Mouse (Mus musculus) kidney, postnatal 14 days (tissue): ENCODE results near the gene Igdcc3.

ENCODE experiments used
- DNase-seq: peaks from one replicate; pipeline ENCODE4 v3.0.0; 2022; ENCODE audit warnings: mixed read lengths

Igdcc3 gene

DNA sequence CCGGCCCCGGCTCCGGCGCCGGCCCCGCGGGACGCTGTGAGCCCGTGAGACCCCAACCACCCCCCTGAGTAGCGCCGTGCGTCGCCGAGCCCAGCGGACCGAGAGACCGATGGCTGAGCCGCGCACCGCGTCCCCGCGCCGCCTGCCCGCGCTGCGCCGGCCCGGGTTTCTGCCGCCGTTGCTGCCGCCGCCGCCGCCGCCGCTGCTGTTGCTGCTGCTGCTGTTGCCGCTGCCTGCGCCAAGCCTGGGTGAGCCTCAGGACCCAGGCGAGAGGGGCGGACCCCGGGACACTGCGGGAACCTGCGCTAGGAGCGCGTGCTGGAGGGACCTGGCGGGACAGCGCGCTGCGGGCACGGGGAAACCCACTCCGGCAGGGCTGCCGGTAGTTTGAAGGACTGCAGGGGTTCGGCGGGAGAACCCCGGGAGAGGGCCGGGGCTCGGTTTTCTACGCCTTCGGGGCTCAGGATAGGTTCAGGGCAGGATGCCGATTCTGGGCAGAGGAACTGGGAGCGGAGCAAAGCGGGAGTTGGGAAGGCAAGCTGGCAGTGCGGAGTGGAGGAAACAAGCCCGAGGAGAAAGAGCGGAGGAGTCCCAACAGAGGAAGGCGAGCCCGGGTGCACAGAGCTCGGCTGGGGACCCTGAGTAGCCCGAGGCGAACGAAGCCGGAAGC is 452 bp downstream of the Igdcc3 start:
- peak; percentile 68 for DNase-seq

GRCm38 (mm10) chr9:65141976-65142318 is 958 bp downstream of the Igdcc3 start:
- peak; percentile 53 for DNase-seq

DNA sequence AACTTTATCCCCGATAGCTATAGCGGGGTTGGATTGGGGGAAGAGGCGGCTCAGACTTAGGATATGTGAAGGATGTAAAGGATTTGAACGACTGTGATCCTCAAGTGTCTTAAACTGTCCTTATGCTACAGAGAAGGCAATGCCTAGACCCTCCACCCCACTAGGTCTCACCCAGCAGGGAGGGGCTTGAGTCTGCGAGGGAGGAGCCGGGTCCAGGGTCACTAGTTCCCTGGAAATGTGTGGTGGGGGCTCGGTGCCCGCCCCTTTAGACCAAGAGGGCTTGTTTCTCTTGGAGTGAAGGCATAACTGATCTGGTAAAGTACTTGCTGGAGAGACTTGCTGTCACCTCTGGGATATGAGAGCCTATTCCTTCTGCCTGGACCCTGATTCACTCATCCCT is 1.4 kb downstream of the Igdcc3 start:
- no peak for DNase-seq

- DNase-seq = no peak
Observed at GRCm38 (mm10) chr9:65146001-65146400, 5.0 kb downstream of the Igdcc3 start.

GRCm38 (mm10) chr9:65148507-65148906 is 7.5 kb downstream of the Igdcc3 start:
- DNase-seq = no peak

DNA sequence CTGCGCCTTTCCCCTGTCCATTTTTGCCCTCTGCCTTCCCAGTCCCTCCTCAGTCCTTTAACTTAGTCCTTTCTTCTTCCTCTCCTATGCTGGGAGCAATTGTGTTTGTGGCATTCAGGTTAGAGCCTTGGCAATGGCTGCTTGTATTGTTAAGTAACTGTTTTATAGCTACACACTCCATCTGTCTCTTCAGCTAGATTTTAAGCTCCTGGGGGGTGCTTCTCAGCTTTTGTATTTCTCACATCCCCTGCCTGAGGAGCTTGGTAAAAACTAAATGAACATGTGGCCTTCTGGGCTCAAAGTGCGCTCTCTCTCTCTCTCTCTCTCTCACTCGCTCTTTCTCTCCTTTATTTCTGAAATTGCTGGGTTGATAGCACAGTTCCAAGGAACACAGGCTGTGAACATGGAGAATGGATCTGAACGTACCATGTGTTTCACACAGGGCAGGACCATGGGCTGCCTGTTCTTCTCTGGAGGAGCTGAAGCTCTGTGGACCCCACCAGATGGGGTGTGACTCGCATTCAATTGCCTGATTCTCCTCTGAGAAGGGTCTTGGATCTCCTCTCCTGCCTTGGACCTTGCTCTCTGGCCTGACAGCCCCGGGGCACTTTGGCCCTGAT is 11.8 kb downstream of the Igdcc3 start:
- no peak for DNase-seq

- peak; percentile 58 for DNase-seq
Observed at GRCm38 (mm10) chr9:65153331-65153711, 12.3 kb downstream of the Igdcc3 start.

DNA sequence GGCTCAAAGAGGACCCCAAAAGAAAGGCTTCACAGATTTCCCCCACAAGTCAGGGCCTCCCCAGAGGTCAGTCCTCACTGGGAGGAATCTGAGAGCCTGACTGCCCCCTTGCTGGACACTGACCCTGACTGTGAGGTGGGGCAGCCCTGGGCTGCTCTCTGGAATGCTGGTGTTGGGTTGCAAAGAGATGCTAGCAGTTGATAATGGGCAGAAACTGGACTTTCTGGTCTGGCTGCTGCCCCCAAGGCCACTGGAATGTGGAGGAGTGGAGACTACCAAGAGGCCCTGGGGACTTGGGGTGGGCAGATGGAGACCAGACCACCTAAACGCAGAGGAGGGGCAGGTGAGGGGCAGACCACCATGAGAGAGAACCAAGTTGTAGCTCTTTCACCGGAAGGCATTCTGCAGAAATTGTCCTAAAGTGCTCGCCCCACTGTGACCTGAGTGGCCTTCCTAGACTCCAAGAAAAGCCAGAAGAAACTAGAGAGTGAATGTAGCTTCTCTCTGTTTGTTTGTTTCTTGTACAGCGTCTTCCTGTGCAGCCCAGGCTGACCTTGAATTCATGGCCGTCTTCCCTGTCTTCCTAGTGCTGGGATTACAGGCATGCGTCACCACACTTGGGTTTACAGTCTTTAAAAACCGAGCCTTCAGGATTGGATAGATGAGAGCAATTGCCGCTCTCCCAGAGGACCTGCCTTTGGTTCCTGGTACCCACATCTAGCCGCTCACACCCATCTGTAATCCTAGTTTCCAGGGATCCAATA is 13.9 kb downstream of the Igdcc3 start:
- peak; percentile 38 for DNase-seq

GRCm38 (mm10) chr9:65156604-65157003 is 15.6 kb downstream of the Igdcc3 start:
- no peak for DNase-seq

- DNase-seq = no peak
Observed at GRCm38 (mm10) chr9:65157631-65158030, 16.6 kb downstream of the Igdcc3 start.

DNA sequence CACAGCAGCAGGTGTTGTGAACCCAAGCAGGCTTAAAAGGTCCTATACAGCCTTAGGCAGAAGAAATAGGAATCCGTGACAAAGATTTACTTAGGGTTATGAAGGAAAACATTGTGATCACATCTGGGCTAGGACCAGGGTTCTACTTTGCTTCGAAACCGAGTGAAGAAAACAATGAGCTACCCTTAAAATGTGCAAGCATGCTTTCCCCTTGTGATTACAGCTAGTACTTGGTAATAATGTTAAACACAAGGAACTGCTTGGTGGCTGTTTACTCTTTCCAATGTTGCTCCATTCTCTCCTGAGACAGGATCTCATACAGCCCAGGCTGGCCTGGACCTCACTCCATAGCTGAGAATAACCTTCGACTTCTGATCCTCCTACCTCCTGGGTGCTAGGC is 20.2 kb downstream of the Igdcc3 start:
- no peak for DNase-seq

- DNase-seq = no peak
Observed at GRCm38 (mm10) chr9:65161881-65162280, 20.9 kb downstream of the Igdcc3 start.

DNA sequence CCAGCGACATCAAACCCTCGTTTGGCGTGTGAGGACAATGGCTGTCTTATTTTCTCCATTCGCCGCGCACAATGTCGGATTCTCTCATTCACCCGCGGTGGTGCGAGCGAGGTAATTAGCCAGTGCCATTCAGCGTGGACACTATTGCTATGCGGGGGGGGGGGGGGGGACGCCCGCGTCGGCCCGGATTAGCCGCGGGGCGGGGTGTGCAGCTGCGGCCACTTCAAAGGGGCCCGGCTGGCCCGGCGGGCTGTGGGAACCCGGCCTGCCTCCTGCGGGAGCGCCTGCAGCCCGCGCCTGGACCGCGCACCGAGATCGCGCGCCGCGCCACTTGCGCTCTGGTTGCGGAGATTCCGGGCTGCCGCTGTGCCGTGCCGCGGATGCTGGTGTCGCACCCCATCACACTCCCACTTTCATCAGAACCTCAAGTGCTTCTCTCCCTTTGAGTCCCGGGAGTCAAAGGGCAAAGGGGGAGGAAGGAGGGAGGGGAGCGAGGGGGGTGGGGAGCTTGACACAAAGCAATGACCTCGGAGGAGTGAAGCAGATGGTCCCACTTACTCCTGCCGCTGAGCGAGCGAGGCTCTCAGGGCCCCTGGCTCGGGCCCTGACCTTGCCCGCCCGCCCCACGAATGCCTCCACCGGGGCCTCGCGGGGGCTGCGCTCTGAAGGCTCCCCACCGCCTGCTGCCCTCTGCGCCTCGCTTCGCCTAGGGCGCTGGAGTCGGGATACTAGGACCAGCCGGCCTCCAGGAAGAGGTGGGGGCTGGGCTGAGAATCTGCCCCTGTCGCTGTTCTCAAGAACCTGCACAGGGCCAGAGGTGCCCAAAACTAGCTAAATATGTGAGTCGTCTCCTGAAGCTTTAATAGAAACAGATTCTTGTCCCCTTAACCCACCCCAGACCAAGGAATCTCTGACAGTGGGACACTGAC is 22.0 kb downstream of the Igdcc3 start:
- DNase-seq = peak; percentile 33

- peak; percentile 36 for DNase-seq
Observed at GRCm38 (mm10) chr9:65164870-65165269, 23.9 kb downstream of the Igdcc3 start.

DNA sequence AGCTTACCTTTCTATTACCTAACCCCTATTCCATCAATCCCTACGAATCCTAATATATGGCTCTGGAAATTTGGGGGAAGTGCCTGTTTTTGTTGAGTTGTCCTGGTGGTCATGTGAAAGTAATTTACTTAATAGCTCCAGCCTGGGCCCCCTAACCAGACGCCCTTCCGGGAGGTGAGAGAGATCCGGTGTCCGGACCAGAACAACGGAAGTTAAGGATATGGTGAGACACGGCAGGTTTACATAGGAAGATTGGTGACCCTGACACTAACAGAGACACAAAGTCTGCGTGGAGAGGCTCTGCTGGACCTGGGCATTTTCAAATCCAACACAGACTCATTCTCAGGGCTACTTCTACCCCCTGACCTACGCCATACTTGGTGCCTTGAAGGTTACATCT is 25.4 kb downstream of the Igdcc3 start:
- no peak for DNase-seq

- DNase-seq = no peak
Observed at GRCm38 (mm10) chr9:65168534-65168933, 27.5 kb downstream of the Igdcc3 start.

DNA sequence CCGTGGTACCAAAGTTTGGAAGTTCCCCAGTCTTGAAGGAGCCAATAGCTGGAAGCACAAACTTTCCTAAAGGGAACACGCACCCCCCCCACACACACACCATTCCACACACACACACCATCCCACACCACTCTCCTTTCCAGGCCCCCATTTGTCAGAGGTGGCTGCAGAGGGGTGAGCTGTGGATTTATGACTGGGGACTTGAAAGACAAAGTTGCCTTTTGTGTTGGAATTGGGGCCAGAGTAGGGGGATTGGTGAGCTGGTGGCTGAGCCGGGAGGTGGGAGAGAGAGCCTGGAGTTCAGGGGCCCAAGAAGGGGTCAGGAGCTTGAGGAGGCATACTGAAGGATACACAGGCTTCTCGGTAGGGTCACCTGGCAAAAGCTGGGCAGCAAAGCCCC is 28.0 kb downstream of the Igdcc3 start:
- DNase-seq = no peak

GRCm38 (mm10) chr9:65172654-65173053 is 31.7 kb downstream of the Igdcc3 start:
- no peak for DNase-seq

- no peak for DNase-seq
Observed at GRCm38 (mm10) chr9:65175234-65175938, 34.4 kb downstream of the Igdcc3 start.

DNA sequence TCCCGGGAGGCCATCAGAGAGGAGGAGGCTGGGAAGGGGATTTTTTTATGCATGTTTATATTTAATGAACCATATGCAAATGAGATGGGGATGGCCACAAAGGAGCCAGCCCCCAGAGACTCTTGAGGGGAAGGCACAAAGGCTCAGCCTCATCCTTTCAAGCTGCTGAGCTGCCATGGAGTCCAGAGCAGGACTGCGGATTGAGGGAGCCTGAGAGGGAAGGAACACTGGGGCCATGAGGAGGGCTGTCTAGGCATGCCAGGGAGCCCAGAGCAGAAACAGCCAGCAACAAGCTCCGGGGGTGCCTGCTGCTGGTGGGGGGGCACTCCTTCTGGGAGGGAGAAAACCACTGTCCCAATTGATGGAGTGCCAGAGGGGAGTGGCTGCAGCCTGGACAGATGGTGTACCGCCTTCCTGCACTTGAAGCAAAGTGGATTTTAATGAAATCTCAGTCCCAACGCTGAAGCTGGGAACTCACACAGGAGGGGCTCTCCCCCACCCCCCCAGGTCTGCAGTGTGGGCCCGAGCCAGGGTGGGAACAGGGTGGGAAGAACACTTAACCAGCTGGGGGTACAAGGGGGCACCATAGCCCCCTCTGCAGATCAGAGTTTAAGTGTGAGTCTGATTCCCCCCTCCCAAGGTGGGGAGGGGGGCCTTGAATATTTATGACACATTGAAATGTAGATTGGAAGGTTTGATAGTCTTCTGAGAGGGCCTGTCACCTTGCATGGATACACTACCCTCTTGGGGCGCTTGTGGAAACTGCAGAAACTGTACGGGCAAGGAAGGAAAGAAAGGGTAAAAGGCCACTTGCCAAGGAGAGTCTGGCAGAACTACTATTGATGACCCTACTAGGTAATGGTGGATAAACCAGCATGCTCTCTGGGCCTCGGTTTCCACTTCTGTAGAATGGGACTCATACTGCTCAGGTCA is 35.2 kb downstream of the Igdcc3 start:
- no peak for DNase-seq

- DNase-seq = no peak
Observed at GRCm38 (mm10) chr9:65177497-65177896, 36.5 kb downstream of the Igdcc3 start.
